Mouse (Mus musculus): ENCODE results near the gene Disc1.
A peak's percentile ranks its signal among the peaks of the same experiment; 100 is the strongest.

Disc1 gene

GRCm38 (mm10) chr8:125183548-125184451, 129.8 kb downstream of the Disc1 start:
- DNase-seq (ENCODE audit: low read depth, low spot score): peak; percentile 72

GRCm38 (mm10) chr8:125184452-125184817, 130.4 kb downstream of the Disc1 start:
- DNase-seq (ENCODE audit: low read depth, low spot score): no peak

GRCm38 (mm10) chr8:125184881-125185280, 130.9 kb downstream of the Disc1 start:
- DNase-seq (ENCODE audit: low read depth, low spot score): peak; percentile 25

- DNase-seq (ENCODE audit: low read depth, low spot score): no peak
Measured at GRCm38 (mm10) chr8:125187044-125187443, 133.0 kb downstream of the Disc1 start.

GRCm38 (mm10) chr8:125193701-125194100, 139.7 kb downstream of the Disc1 start:
- no peak for DNase-seq (ENCODE audit: low read depth, low spot score)

- no peak for DNase-seq (ENCODE audit: low read depth, low spot score)
Measured at GRCm38 (mm10) chr8:125195121-125195520, 141.1 kb downstream of the Disc1 start.

GRCm38 (mm10) chr8:125196573-125197094, 142.6 kb downstream of the Disc1 start:
- no peak for DNase-seq (ENCODE audit: low read depth, low spot score)

- no peak for DNase-seq (ENCODE audit: low read depth, low spot score)
Measured at GRCm38 (mm10) chr8:125197341-125198002, 143.5 kb downstream of the Disc1 start.

- no peak for DNase-seq (ENCODE audit: low read depth, low spot score)
Measured at GRCm38 (mm10) chr8:125198420-125199196, 144.6 kb downstream of the Disc1 start.

GRCm38 (mm10) chr8:125199197-125199939, 145.4 kb downstream of the Disc1 start:
- no peak for DNase-seq (ENCODE audit: low read depth, low spot score)

GRCm38 (mm10) chr8:125200273-125200863, 146.4 kb downstream of the Disc1 start:
- no peak for DNase-seq (ENCODE audit: low read depth, low spot score)

GRCm38 (mm10) chr8:125201650-125202049, 147.7 kb downstream of the Disc1 start:
- DNase-seq (ENCODE audit: low read depth, low spot score): no peak

- no peak for DNase-seq (ENCODE audit: low read depth, low spot score)
Measured at GRCm38 (mm10) chr8:125203016-125203415, 149.0 kb downstream of the Disc1 start.

GRCm38 (mm10) chr8:125205556-125205955, 151.6 kb downstream of the Disc1 start:
- no peak for DNase-seq (ENCODE audit: low read depth, low spot score)

GRCm38 (mm10) chr8:125206391-125206790, 152.4 kb downstream of the Disc1 start:
- no peak for DNase-seq (ENCODE audit: low read depth, low spot score)

GRCm38 (mm10) chr8:125206962-125207361, 153.0 kb downstream of the Disc1 start:
- DNase-seq (ENCODE audit: low read depth, low spot score): no peak

GRCm38 (mm10) chr8:125212619-125213167, 158.7 kb downstream of the Disc1 start:
- DNase-seq (ENCODE audit: low read depth, low spot score): no peak

- DNase-seq (ENCODE audit: low read depth, low spot score): no peak
Measured at GRCm38 (mm10) chr8:125217902-125218581, 164.0 kb downstream of the Disc1 start.

- no peak for DNase-seq (ENCODE audit: low read depth, low spot score)
Measured at GRCm38 (mm10) chr8:125218669-125219068, 164.7 kb downstream of the Disc1 start.

- no peak for DNase-seq (ENCODE audit: low read depth, low spot score)
Measured at GRCm38 (mm10) chr8:125220608-125221007, 166.6 kb downstream of the Disc1 start.
